22 mouse cellular contexts compared by ENCODE assay signal in the genomic region with DNA sequence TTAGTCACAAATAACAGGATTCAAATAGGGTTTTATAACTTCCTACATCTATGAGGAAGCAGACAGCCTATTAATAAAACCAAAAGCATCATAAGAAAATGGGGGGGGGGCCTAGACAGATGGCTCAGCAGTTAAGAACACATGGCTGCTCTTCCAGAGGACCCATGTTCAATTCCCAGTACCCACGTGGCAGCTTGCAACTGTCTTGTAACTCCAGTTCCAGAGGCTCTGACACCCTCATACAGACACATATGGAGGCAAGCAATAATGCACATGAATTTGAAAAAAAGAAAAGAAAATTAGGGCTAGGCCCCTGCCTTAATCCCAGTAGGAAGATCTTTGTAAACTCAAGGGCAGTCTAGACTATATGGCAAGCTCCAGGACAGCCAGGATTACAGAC. TPM values are rescaled to one million over a fixed set of nuclear protein-coding genes. Genes with fewer than 3 reads are reported as not detected.
DNase-seq lines count a peak whose midpoint lies in the region; ATAC-seq and TF ChIP-seq lines count a peak whose summit lies in the region.
"Had no signal": no experiment of that assay in that cellular context is flagged by ENCODE, and none has a peak within 500 bp of the region (broad histone marks: within the 10 kb centered on the region; RNA-seq: fewer than 3 reads in every experiment).

No protein-coding gene starts in this region.

- 67% methylated on average over 1 of the region's 1 CpGs for WGBS in midbrain, embryonic 11.5 days
- 76% methylated on average over 1 of the region's 1 CpGs for WGBS in midbrain, embryonic 16.5 days
- 73% methylated on average over 1 of the region's 1 CpGs for WGBS in forebrain, embryonic 11.5 days

- no peak overlapping the region for H3K4me3 ChIP-seq in midbrain, embryonic 11.5 days (ENCODE audit: low read depth, low read length)
- H3K4me3 ChIP-seq in midbrain, embryonic 16.5 days (ENCODE audit: low read depth, low read length): no peak overlapping the region
- H3K4me3 ChIP-seq in CH12.LX (replicated peaks in 1 of 3; ENCODE audit: low read depth in 2 of 3, low read length in 2 of 3, poor library complexity in 1 of 3): no peak overlapping the region
- no peak overlapping the region for H3K4me3 ChIP-seq in ES-E14 (ENCODE audit: insufficient read depth in 1 of 2, low read depth in 1 of 2, low read length in 2 of 2, poor library complexity in 1 of 2, severe bottlenecking in 1 of 2)
- H3K4me3 ChIP-seq in forebrain, embryonic 11.5 days (ENCODE audit: low read depth, low read length): no peak overlapping the region

- H3K27me3 ChIP-seq in midbrain, embryonic 11.5 days (ENCODE audit: control insufficient read depth, insufficient read depth, low read length): no peaks in the 10 kb centered on the region; the same call in 1 of the 2 replicates
- H3K27me3 ChIP-seq in midbrain, embryonic 16.5 days (ENCODE audit: control insufficient read depth, insufficient read depth, low read depth, low read length): no peaks in the 10 kb centered on the region; the same call in 1 of the 2 replicates
- H3K27me3 ChIP-seq in CH12.LX (replicated peaks): no peaks in the 10 kb centered on the region
- H3K27me3 ChIP-seq in forebrain, embryonic 11.5 days (ENCODE audit: control insufficient read depth, insufficient read depth, low read length): peaks cover 7% of the 10 kb centered on the region

- H3K79me2 ChIP-seq in CH12.LX (replicated peaks; ENCODE audit: control insufficient read depth, extremely low read depth, insufficient read depth, poor library complexity, severe bottlenecking): no peaks in the 10 kb centered on the region

- H3K27ac ChIP-seq in midbrain, embryonic 11.5 days (ENCODE audit: low read depth, low read length): no peak overlapping the region
- H3K27ac ChIP-seq in midbrain, embryonic 16.5 days (ENCODE audit: low read length): no peak overlapping the region
- H3K27ac ChIP-seq in CH12.LX (ENCODE audit: insufficient read depth, low read depth): no peak overlapping the region
- H3K27ac ChIP-seq in ES-E14 (ENCODE audit: insufficient read depth, low read depth, low read length, poor library complexity, severe bottlenecking): no peak overlapping the region
- no peak overlapping the region for H3K27ac ChIP-seq in forebrain, embryonic 11.5 days (ENCODE audit: low read depth, low read length)

- TF ChIP-seq RAD21 in CH12.LX (IDR thresholded peaks at IDR 0.05; ENCODE audit: low read depth, low read length): no peak

- H3K4me2 ChIP-seq in midbrain, embryonic 11.5 days: no peak overlapping the region
- no peak overlapping the region for H3K4me2 ChIP-seq in midbrain, embryonic 16.5 days (ENCODE audit: low read length)
- H3K4me2 ChIP-seq in CH12.LX (ENCODE audit: insufficient read depth, low read depth, poor library complexity, severe bottlenecking): no peak overlapping the region
- H3K4me2 ChIP-seq in forebrain, embryonic 11.5 days (ENCODE audit: low read depth, low read length, severe bottlenecking): no peak overlapping the region

- 0 out of 2 replicates have a peak, but pooled peaks have one; percentile 15 for TF ChIP-seq POLR2A in CH12.LX (IDR thresholded peaks at IDR 0.05; ENCODE audit: low read depth, low read length)

- no peaks in the 10 kb centered on the region for H3K4me1 ChIP-seq in midbrain, embryonic 11.5 days (ENCODE audit: control insufficient read depth, insufficient read depth, low read length)
- no peaks in the 10 kb centered on the region for H3K4me1 ChIP-seq in midbrain, embryonic 16.5 days (ENCODE audit: control insufficient read depth, insufficient read depth, low read length)
- H3K4me1 ChIP-seq in CH12.LX (ENCODE audit: control insufficient read depth in 1 of 2, insufficient read depth in 2 of 2) (no peaks in the 10 kb centered on the region), ES-E14 (ENCODE audit: control insufficient read depth in 2 of 2, insufficient read depth in 2 of 2, low read length in 2 of 2, poor library complexity in 1 of 2) (no peaks in the 10 kb centered on the region)
- H3K4me1 ChIP-seq in forebrain, embryonic 11.5 days (replicated peaks; ENCODE audit: control insufficient read depth, insufficient read depth, low read length): no peaks in the 10 kb centered on the region

- no peaks in the 10 kb centered on the region for H3K36me3 ChIP-seq in midbrain, embryonic 11.5 days (ENCODE audit: control insufficient read depth, insufficient read depth, low read length)
- no peaks in the 10 kb centered on the region for H3K36me3 ChIP-seq in midbrain, embryonic 16.5 days (ENCODE audit: control insufficient read depth, insufficient read depth, low read length)
- H3K36me3 ChIP-seq in CH12.LX (replicated peaks in 1 of 2; ENCODE audit: control insufficient read depth in 1 of 2, insufficient read depth in 1 of 2, low read length in 1 of 2) (peaks cover 31 to 59% of the 10 kb centered on the region in 2 experiments), ES-E14 (ENCODE audit: control insufficient read depth, insufficient read depth, low read length, poor library complexity, severe bottlenecking) (peaks cover 12% of the 10 kb centered on the region)
- no peaks in the 10 kb centered on the region for H3K36me3 ChIP-seq in forebrain, embryonic 11.5 days (ENCODE audit: control insufficient read depth, insufficient read depth, low read length)

- no peak for TF ChIP-seq EP300 in CH12.LX (IDR thresholded peaks at IDR 0.05; ENCODE audit: low read length)

- TF ChIP-seq CTCF in CH12.LX (conservative IDR thresholded peaks at IDR 0.05 in 1 of 2, IDR thresholded peaks at IDR 0.05 in 1 of 2; ENCODE audit: low read depth in 2 of 2, low read length in 2 of 2): no peak

- H3K9ac ChIP-seq in midbrain, embryonic 11.5 days (ENCODE audit: low read length): no peak overlapping the region
- H3K9ac ChIP-seq in midbrain, embryonic 16.5 days (ENCODE audit: low read depth, low read length): no peak overlapping the region
- no peak overlapping the region for H3K9ac ChIP-seq in CH12.LX (ENCODE audit: insufficient read depth, low read depth)
- no peak overlapping the region for H3K9ac ChIP-seq in ES-E14 (ENCODE audit: insufficient read depth, low read depth, low read length, poor library complexity, severe bottlenecking)
- no peak overlapping the region for H3K9ac ChIP-seq in forebrain, embryonic 11.5 days (ENCODE audit: low read length)

- no peak for ATAC-seq in midbrain, embryonic 11.5 days (ENCODE audit: low FRiP score)
- ATAC-seq in midbrain, embryonic 16.5 days: no peak
- ATAC-seq in forebrain, embryonic 11.5 days (replicated peaks; ENCODE audit: low FRiP score): no peak
- no peak for ATAC-seq in inflammation-experienced regulatory T-cells, adult 6 months
- ATAC-seq: activated CD4-positive, CD25-positive, alpha-beta regulatory T cell, adult 4 months; CD4-positive, CD25-positive, alpha-beta regulatory T cell, adult 4 months; Patski had no signal

- dilution Hi-C loops in CH12.LX (cut with MboI; ENCODE audit: extremely low pct_ligation_motif_present, extremely low pct_unique_long_range_greater_than_20kb, low sequenced_read_pairs): no loop called here

- in situ Hi-C loops in CH12.LX (cut with MboI; ENCODE audit: low pct_ligation_motif_present, low pct_unique_long_range_greater_than_20kb, low sequenced_read_pairs): no loop called here
- in situ Hi-C loops in ES-E14 (cut with MboI; ENCODE audit: low sequenced_read_pairs in 2 of 2, unreplicated experiment in 2 of 2): no loop called here

- H3K9me3 ChIP-seq in midbrain, embryonic 11.5 days (ENCODE audit: control insufficient read depth, low read length): no peaks in the 10 kb centered on the region
- no peaks in the 10 kb centered on the region for H3K9me3 ChIP-seq in midbrain, embryonic 16.5 days (replicated peaks; ENCODE audit: control insufficient read depth, low read length, poor library complexity, severe bottlenecking)
- no peaks in the 10 kb centered on the region for H3K9me3 ChIP-seq in CH12.LX (replicated peaks; ENCODE audit: low read length)
- no peaks in the 10 kb centered on the region for H3K9me3 ChIP-seq in ES-E14 (ENCODE audit: control insufficient read depth, insufficient read depth, low read depth, low read length)
- no peaks in the 10 kb centered on the region for H3K9me3 ChIP-seq in forebrain, embryonic 11.5 days (ENCODE audit: control insufficient read depth, low read length)
- H3K9me3 ChIP-seq: G1E had no signal

- DNase-seq in midbrain, embryonic 11.5 days (ENCODE audit: low spot score, missing footprints): peak; percentile 59
- no peak for DNase-seq in CH12.LX (ENCODE audit: extremely low read depth)
- DNase-seq in ES-E14 (ENCODE audit: low read depth, low spot score): no peak
- DNase-seq in forebrain, embryonic 11.5 days (ENCODE audit: low spot score): no peak
- DNase-seq: adrenal gland, adult 2 months; adrenal gland, adult 8-10 months; adrenal gland, postnatal 10 days; adrenal gland, postnatal 14 days; adrenal gland, postnatal 25 days; adrenal gland, postnatal 36 days; B cell, adult 2 months; cerebellum, adult 11 months; cerebellum, adult 11-12 months; cerebellum, adult 18-20 months; cerebellum, adult 2 months; cerebellum, adult 8-10 months had no signal

TF ChIP-seq in CH12.LX, 34 proteins besides CTCF, POLR2A, EP300 and RAD21 (continues in another document):
- no peak for TF ChIP-seq JUN (IDR thresholded peaks at IDR 0.05; ENCODE audit: insufficient read depth, low read depth, low read length)

TF ChIP-seq in ES-E14, 5 proteins besides CTCF, POLR2A, EP300 and RAD21:
- TF ChIP-seq ZNF384 (IDR thresholded peaks at IDR 0.05; ENCODE audit: low read depth, low read length) (no peak), CHD2 (IDR thresholded peaks at IDR 0.05; ENCODE audit: low read depth, low read length) (0 out of 2 replicates have a peak, but pooled peaks have one; percentile 14)

RNA-seq across cellular contexts. Expression of a gene that starts 28.2 kb away (rescaled TPM):
- polyA plus RNA-seq in midbrain, embryonic 11.5 days (2014; fragmentation: Nextera tagmentation; extraction: Ambion mirVana): 345 and 352 TPM in 2 replicates
- 216 and 226 TPM in 2 replicates for polyA plus RNA-seq in midbrain, embryonic 16.5 days (2015; fragmentation: Nextera tagmentation; extraction: Ambion mirVana)
- total RNA-seq in CH12.LX (2012; rRNA removed): 338 and 426 TPM in 2 replicates
- 651 and 662 TPM in 2 replicates for total RNA-seq in CH12.LX (2014; rRNA removed)
- 577 and 657 TPM in 2 replicates for polyA plus RNA-seq in CH12.LX (2012; ENCODE audit: insufficient read length, low read depth)
- 158 and 276 TPM in 2 replicates for total RNA-seq in ES-E14 (2012; rRNA removed)
- 366 and 367 TPM in 2 replicates for polyA plus RNA-seq in forebrain, embryonic 11.5 days (2014; fragmentation: Nextera tagmentation; extraction: Ambion mirVana)
- 100 to 1,000 TPM; 127 to 201 (median 130) TPM for polyA plus RNA-seq in inflammation-experienced regulatory T-cells, adult 6 months (2017; shearing (Covaris generic))

RNA-seq across cellular contexts. Expression of a gene that starts 40.9 kb away (rescaled TPM):
- polyA plus RNA-seq in midbrain, embryonic 11.5 days (2014; fragmentation: Nextera tagmentation; extraction: Ambion mirVana): 18.1 and 18.8 TPM in 2 replicates
- polyA plus RNA-seq in midbrain, embryonic 16.5 days (2015; fragmentation: Nextera tagmentation; extraction: Ambion mirVana): 11.9 and 13.5 TPM in 2 replicates
- total RNA-seq in CH12.LX (2012; rRNA removed): 12.7 and 13.7 TPM in 2 replicates
- 29.2 and 33.2 TPM in 2 replicates for total RNA-seq in CH12.LX (2014; rRNA removed)
- polyA plus RNA-seq in CH12.LX (2012; ENCODE audit: insufficient read length, low read depth): 20.7 and 22.1 TPM in 2 replicates
- 36.5 and 42.4 TPM in 2 replicates for total RNA-seq in ES-E14 (2012; rRNA removed)
- 18.7 and 20.9 TPM in 2 replicates for polyA plus RNA-seq in forebrain, embryonic 11.5 days (2014; fragmentation: Nextera tagmentation; extraction: Ambion mirVana)
- 10 to 100 TPM; 23.1 to 27.5 (median 23.6) TPM for polyA plus RNA-seq in inflammation-experienced regulatory T-cells, adult 6 months (2017; shearing (Covaris generic))
